Mouse (Mus musculus): ENCODE data around the gene Ick.

Gene Ick

DNA sequence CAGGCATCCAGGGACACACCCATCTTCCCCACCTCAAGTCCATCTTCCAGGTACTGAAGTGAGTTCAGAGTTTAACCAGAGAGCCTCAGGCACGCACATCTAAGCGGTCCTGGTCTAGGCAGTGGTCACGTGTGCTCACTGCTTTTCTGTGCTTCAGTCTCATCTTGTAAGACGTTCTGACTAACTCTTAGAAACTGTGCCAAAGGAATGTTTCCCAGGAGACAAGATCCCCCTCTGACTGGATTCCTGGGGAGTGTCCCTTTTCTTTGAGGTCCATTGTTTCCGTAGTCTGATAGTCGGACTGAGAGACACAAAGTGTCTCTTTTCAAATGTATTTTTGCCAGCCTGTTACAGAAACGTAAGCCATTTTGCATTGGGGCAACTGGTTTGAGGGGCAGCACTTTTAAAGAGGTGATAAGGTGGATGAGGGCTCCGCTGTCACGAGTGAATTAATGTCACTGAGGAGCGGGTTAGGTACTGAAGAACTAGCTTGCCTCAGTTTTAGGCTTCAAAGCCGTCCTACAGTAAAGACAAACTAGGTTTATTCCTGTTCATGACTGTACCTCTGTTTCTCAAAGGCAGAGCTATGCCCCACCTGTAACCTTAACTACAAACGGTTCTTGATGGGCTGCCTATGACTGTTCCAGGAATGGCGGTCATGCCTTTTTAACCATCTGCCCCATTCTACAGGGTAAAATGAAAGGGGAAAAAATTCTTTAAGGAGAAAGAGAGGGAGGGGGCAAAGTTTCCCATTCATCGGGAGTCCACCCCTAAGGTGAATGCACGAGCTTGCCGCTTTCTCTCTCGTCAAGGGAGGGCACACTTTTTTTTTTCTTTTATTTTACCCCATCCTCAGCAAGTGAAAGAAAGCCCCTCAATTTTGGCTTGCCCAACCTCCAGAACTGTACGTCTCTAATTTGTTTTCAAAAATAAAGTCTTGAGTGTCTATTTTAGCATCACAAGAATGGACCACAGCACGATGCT lies 82.0 kb downstream of the Ick start:
- no peak for DNase-seq (ENCODE audit: low spot score in 2 of 2)

- DNase-seq (ENCODE audit: low spot score in 2 of 2), result no peak
Observed at GRCm38 (mm10) chr9:78191736-78192135, 82.7 kb downstream of the Ick start.

DNA sequence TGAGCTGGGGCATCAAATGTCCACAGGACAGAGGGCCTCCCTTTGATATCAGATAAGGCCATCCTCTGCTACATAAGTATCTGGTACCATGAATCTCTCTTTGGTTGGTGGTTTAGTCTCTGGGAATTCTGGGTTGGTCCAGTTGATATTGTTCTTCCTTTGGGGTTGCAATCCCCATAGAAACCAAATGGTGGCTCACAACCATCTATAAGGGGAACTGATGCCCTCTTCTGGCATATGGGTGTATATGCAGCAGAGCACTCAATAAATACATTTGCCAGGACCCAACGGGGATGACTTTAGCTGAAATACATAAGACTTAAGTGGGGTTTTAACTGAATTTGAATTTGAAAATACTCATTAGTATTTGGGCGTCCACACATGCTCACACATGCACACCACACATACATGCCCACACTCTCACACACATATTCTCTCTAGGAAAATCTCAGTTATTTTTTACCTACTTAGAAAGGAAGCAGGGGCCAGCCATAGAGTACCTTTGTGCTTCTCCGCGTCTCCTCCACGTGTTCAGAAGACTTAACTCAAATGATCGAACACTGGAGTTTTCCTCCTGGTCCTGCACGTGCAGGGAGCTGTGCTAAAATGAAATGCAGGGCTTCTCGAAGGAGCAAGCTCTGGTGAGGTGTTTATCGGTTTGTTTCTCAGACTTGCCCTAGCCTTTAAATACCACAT lies 85.1 kb downstream of the Ick start:
- DNase-seq (ENCODE audit: low spot score in 2 of 2), result no peak

- no peak for DNase-seq (ENCODE audit: low spot score in 2 of 2)
Observed at GRCm38 (mm10) chr9:78195034-78195433, 86.0 kb downstream of the Ick start.

DNA sequence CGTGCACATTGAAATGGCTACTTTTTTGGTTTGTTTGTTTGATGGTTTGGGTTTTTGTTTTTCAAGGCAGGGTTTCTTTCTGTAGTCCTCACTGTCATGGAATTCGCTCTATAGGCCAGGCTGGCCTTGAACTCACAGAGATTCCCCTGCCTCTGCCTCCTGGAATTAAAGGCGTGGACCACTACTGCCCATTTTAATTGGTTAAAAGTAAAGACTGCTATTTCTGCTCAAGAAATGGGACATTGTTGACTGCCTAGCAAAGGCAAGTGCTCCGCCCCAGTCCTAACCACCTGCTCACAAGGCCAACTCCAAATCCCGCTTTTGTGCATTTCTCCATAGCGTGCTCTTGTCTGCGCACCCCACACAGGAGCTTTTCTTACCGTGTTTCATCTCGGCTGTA lies 88.8 kb downstream of the Ick start:
- DNase-seq (ENCODE audit: low spot score in 2 of 2), result no peak

DNA sequence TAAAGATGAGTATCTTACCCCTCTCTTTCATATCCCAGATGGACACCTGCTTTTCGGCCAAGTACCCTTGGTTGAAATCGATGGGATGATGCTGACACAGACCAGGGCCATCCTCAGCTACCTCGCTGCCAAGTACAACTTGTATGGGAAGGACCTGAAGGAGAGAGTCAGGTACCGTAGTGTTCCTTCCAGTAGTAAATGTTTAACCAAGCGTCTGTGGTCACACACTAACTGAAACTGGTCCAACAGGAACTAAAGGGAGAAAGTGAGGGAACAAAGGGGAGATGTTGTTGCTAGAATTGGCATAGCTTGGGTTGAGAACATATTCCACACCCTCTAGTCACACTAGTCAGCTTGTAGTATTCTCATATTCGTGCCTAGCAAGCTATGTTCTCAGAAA lies 95.2 kb downstream of the Ick start:
- no peak for DNase-seq (ENCODE audit: low spot score in 2 of 2)

GRCm38 (mm10) chr9:78208956-78209355 lies 100.0 kb downstream of the Ick start:
- DNase-seq (ENCODE audit: low spot score in 2 of 2), result no peak

DNA sequence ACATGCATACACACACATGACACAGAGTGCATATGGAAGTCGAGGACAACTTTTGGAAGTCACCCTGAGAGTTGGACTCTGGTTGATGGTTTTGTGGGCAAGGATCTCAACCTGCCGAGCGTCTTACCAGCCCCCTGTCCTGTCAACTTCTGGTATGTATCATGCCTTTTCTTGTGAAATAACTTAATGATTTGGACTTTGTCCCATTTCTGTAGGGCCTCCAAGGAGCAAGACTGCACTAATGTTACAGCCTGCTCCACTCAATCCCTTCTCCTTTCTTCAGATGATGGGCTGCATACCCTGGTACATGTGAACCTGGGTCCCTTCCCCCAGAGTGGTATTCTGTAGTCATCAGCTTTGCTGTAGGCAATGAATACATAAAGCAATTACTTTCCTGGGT lies 101.1 kb downstream of the Ick start:
- no peak for DNase-seq (ENCODE audit: low spot score in 2 of 2)

DNA sequence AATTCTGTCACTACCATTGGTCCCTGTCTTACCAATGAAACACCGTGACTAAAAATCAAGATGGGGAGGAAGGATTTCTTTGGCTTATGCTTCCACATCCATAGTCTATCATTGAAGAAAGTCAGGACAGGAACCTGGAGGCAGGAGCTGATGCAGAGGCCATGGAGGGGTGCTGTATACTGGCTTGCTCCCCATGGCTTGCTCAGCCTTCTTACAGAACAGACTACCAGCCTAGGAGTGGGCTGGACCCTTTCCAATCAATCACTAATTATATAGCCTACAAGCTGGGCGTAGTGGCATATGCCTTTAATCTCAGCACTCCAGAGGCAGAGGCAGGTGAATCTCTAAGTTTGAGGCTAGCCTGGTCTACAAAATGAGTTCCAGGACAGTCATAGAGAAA lies 101.8 kb downstream of the Ick start:
- no peak for DNase-seq (ENCODE audit: low spot score in 2 of 2)

- no peak for DNase-seq (ENCODE audit: low spot score in 2 of 2)
Observed at GRCm38 (mm10) chr9:78211521-78211920, 102.5 kb downstream of the Ick start.

DNA sequence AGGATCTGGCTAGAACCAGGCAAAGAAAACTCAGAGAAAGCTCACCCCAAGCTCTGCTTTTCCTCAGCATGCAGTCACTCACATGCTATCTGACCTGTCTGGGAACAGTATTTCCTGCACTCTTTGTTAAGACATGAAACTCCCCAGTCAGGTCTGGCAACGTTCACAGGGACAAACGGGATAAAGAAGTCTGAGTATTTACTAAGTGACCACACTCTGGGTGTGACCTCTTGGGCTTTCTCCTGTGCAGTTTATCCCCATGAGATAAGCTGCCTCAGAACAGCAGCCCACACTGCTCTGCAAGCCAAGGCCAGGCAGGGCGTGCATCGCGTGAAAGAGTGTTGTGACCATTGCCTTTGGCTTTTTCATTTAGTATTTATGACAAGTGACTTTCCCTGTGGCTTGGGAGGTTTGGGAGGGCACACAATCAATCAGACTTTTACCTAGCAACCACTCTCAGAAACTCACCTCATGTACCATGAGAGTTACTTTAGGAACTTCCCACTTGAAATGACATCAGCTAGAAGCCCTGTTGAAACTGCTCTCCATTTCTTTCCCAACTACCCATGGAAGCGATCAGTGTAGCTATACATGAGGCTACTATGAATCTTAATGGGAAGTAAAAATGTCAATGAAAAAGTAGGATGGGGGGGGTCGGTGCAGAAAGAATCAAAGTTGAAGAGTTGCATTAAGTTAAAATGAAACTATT lies 103.5 kb downstream of the Ick start:
- no peak for DNase-seq (ENCODE audit: low spot score in 2 of 2)

- DNase-seq (ENCODE audit: low spot score in 2 of 2), result no peak
Observed at GRCm38 (mm10) chr9:78217074-78217473, 108.1 kb downstream of the Ick start.

Measured in frontal cortex, postnatal 25 days (tissue).